Mouse (Mus musculus): ENCODE measurements around the gene Fam110a.
A peak's percentile ranks its signal among the peaks of the same experiment; 100 is the strongest.
"Not testable (repeated sequence)": the region's sequence is repeated elsewhere in the genome, so short reads cannot be mapped to it uniquely, and the experiment has no call there.

Fam110a gene

DNA sequence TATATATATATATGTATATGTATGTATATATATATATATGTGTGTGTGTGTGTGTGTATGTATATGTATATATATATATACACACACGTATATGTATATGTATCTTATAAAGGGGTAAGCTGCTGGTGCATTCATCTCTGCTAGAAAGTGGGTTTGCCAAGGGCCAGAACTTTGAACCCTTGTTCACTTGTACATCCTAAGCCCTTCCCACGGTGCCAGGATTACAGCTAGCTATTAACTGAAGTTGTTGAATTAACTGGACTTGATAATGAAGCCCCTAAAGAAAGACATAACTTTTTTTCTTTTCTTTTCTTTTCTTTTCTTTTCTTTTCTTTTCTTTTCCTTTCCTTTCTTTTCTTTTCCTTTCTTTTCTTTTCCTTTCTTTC lies 17.2 kb upstream of the Fam110a start:
- not testable (repeated sequence) for DNase-seq

DNA sequence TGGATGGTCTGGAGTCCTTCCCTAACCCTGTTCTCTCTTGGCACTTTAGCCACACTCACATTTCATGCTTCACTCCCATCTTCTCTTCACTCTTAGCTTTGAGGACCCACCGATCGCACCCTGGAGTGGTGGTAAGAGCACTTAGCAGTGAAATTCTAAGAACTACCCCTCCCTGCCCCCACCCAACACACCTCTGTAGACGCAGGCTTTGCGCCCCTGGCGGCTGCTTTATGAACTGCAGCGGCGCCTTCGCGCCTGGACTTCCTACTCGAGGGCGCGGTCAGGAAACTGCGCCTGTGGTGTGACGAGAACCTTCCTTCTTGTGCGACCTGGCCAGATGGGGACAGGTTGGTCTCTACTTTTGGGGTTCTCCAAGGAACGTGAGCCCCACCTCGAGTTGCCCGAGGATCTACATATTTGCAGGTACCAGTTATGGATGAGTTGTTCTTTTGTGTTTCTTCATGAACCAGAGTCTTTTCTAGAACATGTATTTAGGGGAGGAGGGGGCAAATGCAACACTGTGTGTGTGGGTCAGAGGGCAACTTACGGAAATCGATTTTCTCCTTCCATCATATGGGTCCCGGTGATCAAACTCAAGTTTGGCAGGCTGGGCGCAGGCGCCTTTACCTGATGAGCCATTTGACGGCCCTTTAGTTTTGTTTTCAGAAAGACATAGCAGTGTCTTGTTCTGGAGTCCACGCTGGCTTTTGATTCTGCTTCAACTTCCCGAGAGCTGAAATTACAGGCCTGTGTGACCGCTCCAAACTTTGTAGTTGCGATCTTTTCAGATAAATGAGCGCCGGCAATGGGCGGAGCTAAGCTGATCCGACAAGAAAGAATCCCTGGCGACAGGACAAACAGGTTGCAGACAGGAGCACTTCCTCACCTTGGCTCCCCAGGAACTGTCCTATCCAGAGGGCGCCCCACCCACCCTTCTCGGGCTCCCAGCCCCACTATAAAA lies 16.5 kb upstream of the Fam110a start, which contains the start of gene Slc52a3:
TSS of gene Slc52a3 (plus strand) at position 283 of the 961 bp plus-strand sequence.
- DNase-seq: peak; percentile 87 to 93

DNA sequence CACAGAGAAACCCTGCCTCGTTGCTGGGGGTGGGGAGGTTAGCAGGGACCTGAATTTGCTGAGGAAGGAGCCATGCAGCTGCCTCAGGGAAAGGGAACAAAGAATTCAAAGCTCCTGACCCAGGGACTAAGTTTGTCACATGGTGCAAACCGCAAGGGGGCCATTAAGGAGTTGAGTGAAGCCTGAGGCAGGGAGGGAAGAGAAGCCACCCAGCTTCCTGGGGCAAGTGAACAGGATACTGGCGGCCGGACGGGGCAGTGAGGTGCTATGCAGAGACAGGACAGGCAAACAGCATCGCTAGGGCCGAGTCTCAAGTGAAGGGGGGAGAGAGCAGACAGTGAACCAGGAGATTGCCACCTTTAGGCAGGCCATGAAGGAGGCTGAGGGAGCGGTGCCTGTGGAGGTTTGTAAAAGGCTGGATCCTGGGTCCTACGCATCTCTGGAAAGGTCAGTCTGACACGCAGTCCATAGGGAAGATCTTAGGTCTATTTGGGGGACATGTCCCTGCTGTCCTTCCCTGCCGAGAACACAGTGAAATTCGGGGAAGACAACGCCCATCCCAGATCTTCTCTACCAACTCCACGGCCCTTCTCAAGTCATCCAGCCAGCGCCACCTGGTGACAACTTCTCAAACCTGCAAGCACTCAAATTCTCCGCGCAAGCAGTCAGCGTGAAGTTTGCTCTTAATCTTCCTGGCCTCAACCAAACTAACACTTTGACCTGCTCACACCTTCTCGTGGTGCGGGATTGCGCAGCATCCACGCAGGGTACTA lies 14.5 kb upstream of the Fam110a start:
- peak; percentile 73 to 78 for DNase-seq

DNA sequence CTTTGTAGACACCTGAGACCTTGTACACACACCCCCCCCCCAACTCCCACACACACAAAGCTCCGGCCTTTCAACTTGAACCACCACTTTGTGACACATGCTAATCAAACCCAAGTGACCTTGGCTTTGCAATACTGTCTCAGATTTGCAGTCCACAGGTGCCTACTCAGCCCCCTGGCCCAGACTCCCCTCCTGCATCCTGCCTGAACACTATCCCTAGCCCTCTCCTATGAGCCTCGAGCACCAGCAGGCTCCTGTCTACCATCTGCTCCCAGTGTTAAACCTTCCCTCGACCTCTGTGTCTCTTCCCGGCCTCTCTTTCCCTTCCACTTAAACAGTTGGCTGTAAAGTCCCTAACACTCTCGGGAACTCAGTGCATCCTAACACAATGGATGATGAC lies 11.4 kb upstream of the Fam110a start:
- DNase-seq: no peak

DNA sequence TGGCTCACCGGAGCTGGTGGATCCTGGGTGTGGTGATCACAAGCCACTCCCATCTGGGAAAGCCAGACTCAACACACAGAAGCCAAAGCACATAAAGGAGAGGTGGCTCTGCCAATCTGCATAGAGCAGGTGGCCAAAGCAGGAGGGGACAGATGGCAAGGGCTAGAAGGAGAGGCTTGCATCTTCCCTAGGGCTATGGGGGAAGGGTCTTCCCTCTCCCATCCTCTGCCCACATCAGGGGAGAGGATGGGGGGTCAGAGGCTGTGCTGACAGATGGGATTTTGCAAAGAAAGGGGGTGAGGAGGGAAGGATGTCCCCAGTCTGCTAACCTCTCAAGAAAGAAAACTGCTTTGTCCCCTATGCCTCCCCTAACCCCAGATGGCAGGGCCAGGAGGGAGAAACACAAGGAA lies 11.0 kb upstream of the Fam110a start:
- DNase-seq: no peak

DNA sequence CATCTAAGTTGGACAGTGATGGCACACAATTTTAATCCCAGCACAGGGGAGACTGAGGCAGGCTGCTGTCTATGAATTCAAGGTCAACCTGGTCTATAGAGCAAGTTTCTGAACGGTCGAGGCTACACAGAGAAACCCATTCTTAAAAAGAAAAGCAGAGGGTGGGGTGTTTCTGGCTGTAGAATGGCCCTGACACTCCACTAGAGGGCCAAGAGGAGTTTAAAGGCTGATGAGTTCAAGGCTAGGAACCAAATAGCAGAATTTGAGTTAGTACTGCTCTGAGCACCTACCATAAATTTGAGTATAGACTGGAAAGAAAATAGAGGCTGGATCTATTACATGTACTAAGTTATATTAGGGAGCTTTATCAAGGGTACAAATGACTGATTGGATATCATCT lies 9.0 kb upstream of the Fam110a start:
- DNase-seq: no peak

DNA sequence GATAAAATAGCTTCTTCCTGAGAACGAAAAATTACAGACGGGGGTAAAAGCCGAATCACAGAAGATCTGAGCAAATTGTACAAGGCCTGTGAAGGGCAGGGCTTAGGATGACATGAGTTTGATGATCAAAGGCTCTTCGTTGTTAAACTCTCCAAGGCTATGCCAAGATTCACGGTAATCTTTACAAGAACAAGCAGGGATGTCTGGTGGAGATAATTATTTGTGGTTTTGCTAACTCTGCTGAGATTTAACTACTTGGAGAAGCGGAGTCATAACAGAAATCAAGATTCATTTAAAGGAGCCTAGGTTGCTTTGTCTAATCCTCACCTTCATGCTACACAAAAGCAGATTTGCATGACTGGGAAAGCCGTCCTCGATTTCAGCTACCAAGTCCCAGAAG lies 6.9 kb upstream of the Fam110a start:
- no peak for DNase-seq

DNA sequence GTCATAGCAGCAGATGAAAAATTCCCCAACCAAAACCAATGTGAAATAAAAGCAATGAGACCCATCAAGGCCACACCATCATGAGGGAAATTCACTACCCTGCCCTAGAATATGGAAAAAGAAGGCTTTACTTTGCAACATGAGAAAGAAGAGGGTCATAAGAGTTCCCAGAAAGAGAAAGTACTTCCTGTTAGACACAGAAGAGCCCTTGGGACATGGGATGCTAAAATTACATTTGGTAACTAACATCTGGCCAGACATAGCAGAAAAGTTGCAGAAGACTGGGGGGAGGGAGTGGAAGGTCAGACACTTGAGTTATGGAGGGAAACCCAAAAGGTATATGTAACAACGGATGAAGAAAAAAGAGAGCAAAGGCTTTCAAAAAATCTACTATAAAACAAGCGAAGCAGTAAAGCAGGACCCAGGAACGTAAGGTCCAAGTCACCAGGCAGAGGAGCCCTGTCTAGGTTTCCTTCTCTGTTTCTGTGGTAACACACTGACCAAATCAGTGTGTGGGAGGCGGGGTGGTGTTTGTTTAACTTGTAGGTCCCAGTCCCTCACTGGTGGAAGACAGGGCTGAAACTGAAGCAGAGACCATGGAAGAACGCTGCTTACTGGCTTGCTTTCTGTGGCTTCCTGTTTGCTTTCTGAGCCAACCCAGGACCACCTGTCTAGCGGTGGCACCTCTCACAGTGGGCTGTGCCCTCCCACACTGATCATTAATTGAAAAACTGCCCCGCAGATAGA lies 5.6 kb upstream of the Fam110a start:
- DNase-seq: peak in 1 of 2 experiments; percentile 22

DNA sequence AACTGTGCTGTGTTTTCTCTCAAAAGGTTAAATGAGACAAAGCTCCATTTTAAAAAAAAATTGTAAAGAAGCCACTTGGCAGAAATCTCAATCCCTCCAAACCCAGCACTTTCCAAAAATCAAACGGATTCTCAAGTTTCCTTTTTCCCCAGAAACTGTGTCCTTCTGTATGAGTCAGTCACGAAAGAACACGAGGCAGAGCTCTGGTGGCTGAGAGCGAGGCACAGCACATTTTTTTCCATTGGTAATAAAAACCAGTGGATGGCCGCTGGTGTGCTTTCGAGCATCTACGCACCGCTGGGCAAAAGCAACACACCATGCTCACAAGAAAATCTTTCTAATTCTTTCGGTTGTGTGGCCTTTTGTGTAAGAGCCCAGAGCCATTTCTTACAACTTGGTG lies 4.0 kb upstream of the Fam110a start:
- DNase-seq: no peak

DNA sequence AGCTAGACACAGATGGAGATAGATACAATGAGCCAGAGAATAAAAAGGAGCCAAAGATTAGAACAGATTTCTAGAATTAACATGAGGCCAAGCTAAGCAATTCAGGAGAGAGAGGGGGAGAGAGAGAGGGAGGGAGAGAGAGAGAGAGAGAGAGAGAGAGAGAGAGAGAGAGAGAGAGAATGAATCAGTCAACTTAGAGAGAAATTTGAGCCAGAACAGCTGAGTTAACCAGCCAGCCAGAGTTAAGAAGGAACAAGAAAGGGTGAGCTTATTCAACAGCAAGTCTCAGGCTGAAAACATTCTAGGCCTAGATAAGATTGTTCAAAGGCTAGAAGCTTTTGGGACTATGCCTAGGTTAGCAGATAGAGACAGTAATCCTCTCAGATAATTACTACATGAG lies 2.5 kb upstream of the Fam110a start:
- DNase-seq: no peak

DNA sequence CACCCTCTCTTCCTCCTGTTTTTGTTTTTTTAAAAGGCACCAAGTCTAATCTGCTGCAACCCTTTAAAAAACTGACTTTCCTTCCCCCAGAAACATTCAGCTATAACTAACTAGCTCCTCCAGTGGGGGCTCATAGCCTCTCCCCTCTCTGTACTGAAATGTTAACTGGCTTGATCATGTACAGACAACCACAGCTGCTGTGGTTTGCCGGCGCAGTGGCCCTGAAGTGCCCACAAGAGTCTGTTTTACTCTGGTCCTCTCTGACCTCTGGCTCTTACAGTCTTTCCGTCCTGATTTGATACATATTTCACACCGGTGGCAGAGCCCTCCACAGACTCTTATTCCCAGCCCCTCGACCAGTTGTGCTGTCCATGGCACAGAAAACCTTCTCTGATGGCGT lies 1.2 kb upstream of the Fam110a start:
- no peak for DNase-seq

DNA sequence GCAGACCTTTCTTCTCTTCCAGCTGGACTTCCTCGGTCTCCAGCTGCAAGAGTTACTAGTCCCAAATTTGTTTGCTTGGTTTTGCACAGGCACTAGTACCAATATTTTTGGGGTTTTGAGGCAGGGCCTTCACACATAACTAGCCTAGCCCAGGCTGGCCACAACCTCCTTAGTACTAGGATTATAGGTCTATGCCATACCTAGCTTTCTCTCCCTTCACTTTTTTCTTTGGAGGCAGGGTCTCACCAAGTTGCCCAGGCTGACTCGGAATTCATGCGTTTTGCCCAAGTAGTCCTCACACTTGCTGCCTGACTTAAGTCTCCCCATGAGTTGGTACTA lies 305 bp upstream of the Fam110a start:
- DNase-seq: no peak

DNA sequence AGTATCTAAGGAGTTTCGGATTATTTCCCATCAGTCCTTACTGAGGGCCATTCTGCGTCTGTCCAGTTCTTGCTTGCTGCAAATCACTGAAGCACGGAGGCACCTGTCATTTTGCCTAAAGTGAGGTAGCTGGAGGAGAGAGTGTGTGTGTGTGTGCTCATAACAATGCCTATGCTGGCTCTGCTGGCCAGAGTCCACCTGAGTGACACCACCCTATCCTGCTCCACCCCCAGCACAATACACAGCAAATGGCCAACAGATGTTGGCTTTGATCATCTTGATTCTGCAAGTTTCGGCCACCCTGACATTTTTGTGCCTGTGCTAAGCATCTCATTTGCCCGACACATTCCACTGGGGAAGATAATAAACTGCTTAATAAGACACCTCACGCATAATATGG lies 1.5 kb downstream of the Fam110a start:
- DNase-seq: no peak

DNA sequence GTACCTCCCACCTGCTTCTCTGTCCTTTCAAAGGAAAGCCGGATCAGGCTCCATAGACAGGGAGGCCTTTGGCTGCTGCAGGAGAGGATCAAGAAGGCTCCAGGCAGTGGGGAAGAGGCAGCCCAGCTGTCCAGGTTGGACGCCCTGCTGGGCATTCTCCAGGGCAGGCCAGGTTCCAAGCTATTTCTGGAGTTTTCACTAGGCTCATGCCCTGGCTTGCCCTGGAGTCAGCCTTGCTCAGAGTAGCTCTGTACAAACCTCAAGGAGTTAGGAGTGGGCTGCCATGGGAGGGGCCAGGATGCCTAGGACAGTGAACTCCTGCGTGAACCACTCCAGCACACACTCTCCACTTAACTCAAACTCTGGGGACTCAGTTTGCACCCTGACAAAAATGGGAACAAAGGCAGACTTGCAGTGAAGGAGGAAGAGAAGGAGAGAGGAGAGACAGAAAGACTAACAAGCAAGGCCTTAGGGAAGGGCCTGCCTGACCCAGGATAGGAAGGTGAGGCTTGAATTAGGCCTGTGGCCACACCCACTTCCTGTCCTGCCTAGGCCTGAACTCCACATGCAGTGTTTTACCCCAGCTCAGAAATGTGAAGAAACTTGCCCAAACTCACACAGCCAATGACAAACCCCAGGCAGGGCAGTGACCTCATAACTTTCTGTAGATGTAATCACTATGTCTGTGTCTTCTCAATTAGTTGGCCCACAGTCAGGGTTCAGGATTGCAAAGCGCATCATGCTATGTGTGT lies 2.2 kb downstream of the Fam110a start:
- no peak for DNase-seq

DNA sequence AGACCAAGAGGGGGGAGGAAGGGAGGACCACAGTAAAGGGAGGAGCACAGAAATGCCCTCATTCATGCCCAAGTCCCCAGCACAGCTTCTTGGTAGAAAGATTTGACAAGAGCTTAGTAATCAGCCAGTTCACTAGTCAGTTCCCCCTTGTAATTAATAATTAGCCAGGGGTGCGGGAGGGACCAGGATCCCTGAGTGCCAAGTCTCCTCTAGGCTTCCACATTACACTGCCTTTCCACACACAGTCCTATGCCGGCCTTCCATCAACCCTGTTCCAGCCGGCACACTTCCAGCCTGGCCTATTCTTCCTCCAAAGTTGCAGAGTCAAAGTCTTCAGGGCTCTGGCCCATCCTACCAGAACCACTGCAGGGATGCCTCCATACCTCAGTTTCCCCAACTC lies 4.0 kb downstream of the Fam110a start:
- no peak for DNase-seq

DNA sequence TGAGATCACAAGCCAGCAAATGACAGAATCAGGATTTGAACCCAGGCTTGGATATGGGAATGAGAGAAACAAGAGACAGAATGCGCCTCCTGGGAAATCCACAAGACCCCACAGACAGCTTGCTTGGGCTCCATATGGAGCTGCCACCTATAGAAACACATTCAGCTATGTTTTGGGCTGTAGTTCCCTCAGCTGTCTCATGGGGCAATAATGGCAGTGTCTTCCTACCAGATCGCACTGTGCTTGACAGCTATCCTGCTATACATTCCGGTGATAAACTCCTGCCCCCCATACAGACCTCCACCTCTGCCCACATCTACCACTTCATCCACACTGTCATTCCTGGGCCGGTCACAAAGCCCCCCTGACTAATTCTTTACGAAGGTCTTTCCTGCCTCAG lies 4.7 kb downstream of the Fam110a start:
- no peak for DNase-seq

DNA sequence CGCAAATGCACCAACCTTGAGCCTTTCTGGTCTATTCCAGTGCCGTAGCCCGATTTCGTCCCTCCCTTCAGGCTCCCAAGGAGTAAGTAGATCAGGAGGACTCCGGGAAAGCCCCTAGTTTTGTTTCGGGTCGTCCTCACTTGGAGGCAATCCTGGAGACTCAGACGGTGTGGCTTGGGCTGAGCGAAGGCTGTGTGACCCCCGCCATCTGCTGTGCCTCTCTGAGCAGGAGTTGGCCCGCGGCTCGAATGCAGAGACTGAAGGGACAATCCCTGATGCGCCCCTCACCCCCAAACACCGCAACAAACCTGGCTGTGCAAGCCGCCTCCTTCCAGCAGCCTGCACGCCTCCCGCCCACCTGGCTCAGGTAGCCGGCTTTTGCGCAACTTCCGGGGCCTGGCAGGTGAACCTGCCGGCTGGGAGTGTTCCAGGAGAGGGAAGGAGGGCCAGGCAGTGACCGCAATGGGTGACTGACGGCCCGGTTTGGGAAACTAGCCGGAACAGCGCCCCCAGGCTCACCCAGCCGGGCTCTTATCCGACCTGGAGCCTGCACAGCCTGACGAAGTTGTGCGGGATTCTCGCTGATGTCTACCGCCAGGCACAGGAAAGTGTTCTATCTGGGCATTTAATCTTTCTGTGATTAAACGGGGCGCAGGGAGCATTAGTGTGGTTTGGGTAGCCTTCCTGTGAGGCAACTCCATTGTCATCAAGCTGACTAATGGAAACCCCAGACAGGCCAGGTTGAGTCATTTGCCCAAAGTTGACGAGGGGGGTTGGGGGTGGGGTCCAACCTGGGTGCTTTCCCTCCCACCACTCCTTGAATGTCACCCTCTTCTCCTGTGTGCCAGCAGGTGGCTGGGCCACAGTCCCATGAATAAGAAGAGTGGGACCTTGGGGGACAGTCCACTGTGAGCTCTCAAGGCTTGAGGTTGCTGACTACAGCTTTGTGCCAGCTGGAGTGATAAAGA lies 6.1 kb downstream of the Fam110a start:
- peak; percentile 30 to 47 for DNase-seq

DNA sequence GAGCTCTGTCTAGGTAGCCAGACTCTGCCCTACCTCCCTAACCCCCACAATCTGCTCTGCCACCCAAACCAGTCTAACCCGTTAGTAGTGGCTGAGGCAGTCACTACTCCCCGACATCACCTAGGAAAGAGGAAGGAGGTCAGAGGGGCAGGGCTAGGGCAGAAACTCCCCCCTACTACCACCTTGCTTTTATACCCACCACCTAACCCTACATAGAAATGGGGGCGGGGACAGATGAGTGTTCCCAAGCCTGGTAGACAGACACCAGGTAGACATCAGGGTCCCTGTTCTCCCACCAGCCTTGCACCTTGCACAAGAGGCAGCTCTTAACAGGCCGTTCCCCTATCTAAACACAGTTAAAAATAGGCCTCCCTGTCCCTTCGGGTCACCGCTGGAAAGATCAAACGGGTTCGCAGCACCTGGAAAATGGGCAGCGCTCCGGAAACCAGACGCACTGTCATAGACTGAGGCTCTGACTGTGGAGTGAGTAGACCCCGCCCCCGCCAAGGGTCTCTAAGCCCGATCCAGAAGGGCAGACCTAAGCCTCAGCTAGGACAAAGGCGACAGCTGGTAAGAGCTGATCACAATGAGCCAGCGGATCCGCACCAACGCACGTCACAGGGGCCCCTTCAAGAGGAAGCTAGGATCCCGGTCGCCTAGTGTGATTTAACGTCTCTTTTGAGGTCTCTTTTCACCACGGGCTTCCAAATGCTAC lies 7.0 kb downstream of the Fam110a start:
- peak; percentile 51 to 65 for DNase-seq

DNA sequence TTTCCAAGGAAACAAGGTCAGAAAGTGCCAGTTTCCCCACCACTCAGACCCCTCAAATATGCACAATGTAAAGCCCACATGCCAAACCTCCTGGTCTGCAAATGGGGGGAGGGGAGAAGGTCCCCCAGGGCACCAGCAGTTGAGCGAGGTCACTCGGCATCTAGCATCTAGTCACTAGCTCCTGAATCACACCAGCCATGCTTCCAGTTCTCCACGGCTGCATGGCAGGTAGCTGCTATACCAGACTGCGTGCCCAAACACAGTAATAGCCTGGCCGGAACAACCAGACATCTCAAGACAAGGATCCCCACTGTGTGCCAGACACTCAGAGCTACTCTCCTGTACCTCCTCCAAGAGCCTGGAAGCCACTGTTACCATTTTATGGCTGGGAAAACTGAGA lies 8.3 kb downstream of the Fam110a start:
- no peak for DNase-seq

Data from thymus, postnatal 36 days (tissue).